Mouse (Mus musculus): ENCODE results near the gene Mlc1.

The Mlc1 gene

GRCm38 (mm10) chr15:88936619-88937290, 42.1 kb downstream of the Mlc1 start:
- in situ Hi-C loops (cut with MboI), result no loop called here

- in situ Hi-C loops (cut with MboI), result no loop called here
These were observed 44.7 kb downstream of the Mlc1 start for GRCm38 (mm10) chr15:88934141-88934540.

DNA sequence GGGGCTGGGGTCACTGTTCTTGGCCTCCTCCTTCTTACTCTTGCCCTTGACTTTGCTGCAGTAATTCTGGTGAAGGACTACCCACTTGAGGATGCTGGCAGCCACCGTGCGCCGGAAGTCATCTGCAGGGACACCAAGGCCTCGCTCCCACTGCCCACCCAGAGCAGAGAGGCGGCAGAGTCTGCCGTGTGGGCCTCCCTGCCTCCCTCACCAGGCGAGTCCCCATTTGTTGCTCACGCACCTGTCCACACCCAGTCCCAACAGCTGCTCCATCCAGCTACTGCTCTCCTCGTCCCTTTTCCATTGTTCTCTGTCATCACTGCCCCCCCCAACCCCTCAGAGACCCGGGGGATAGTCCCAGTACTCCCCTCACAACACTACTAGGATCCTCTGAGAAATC, 46.1 kb downstream of the Mlc1 start:
- in situ Hi-C loops (cut with MboI), result no loop called here

- in situ Hi-C loops (cut with MboI), result no loop called here
These were observed 56.9 kb downstream of the Mlc1 start for GRCm38 (mm10) chr15:88921992-88922310.

- in situ Hi-C loops (cut with MboI), result no loop called here
These were observed 57.4 kb downstream of the Mlc1 start for GRCm38 (mm10) chr15:88921131-88921991.

GRCm38 (mm10) chr15:88920065-88920464, 58.7 kb downstream of the Mlc1 start:
- in situ Hi-C loops (cut with MboI), result no loop called here

DNA sequence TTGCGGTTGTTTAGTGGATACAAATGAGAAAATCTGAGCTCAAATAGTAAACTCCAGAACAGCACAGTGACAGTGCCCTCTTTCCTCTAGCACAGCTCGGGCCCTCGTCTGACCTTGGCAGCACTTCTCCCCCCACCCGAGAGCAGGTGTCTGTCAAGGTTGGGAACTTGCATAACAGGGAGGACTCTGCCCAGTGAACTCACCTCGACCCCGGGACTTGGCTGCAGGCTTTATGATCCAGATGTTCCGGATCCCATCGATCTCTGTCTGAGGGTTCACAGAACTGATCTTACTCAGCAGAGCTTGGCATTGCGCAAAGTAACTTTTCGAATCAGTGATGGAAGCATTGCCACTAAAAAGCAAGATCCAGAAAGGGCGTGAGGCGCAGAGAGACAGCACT, 59.5 kb downstream of the Mlc1 start:
- in situ Hi-C loops (cut with MboI), result no loop called here

- in situ Hi-C loops (cut with MboI), result no loop called here
These were observed 61.7 kb downstream of the Mlc1 start for GRCm38 (mm10) chr15:88917126-88917525.

DNA sequence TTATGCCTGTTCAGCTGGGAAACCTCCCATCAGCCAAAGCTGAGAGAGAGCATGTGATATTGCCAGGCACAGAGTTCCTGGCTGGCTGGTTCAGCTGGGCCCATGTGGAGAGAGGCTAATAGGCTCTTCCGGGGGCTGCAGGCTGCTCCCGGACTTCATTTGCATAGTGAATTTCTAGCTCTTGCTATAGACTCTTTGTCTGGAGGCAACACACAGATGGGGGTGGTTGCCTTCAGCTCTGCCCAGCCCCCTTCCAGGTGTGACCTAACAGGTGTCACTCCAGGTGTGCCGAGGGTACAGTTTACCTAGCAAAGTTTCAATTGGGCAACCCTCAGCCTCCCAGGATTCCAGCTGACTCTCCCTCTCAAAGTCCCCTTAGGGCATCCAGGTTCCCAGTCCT, 62.4 kb downstream of the Mlc1 start:
- in situ Hi-C loops (cut with MboI), result no loop called here

DNA sequence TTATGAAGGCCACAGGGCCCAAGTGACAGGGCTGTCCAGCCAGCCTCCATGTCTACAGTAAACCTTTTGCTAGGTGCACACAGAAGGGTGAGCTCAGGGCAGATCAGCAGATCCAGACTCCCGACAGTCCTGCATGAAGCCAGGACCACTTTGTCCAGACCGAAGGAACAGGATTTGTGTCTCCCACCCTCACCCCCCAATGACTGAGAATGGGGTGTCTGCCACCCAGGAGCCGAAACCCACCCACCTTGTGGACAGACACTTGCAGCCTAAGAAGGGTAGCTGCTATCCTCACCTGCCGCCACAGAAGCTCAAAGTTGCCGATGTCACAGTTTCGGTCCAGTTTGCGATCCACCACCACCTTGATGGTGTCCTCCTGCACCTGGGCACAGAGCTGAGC, 63.8 kb downstream of the Mlc1 start:
- in situ Hi-C loops (cut with MboI), result no loop called here

- in situ Hi-C loops (cut with MboI), result no loop called here
These were observed 72.5 kb downstream of the Mlc1 start for GRCm38 (mm10) chr15:88906347-88906746.

Data from mature B cell (primary cell).